Mouse (Mus musculus) CH12.LX (cell line): ENCODE data around the gene Olfr1255. TPM values are rescaled to one million over a fixed set of nuclear protein-coding genes. Genes with fewer than 3 reads are reported as not detected.

Experiments
- DNase-seq: peaks from one replicate; pipeline ENCODE4 v3.0.0-alpha.2; 2013; ENCODE audit errors: extremely low read depth
- H3K27ac ChIP-seq: 2 replicates; pipeline ENCODE4 v1.5.1; 2012; ENCODE audit warnings: low read depth, mild to moderate bottlenecking, control low read depth, moderate library complexity; ENCODE audit not compliant: insufficient read depth
- H3K27me3 ChIP-seq: replicated peaks from 2 replicates; pipeline ENCODE3; 2012; ENCODE audit warnings: inconsistent platforms
- H3K36me3 ChIP-seq, 2 experiments: replicated peaks in 1 of 2; 2 replicates each; pipeline versions ENCODE3 to v1.6.1; 2012; ENCODE audit warnings: inconsistent platforms in 1 of 2, low read length in 1 of 2, mild to moderate bottlenecking in 1 of 2, mixed read lengths in 1 of 2, moderate library complexity in 1 of 2; ENCODE audit not compliant: control insufficient read depth in 1 of 2, insufficient read depth in 1 of 2
- H3K4me1 ChIP-seq, 2 experiments: 2 replicates each; pipeline ENCODE4 v1.6.1; 2012; ENCODE audit warnings: inconsistent platforms in 1 of 2, moderate library complexity in 1 of 2; ENCODE audit not compliant: insufficient read depth in 2 of 2, control insufficient read depth in 1 of 2
- H3K4me2 ChIP-seq: 2 replicates; pipeline ENCODE4 v1.6.1; 2012; ENCODE audit warnings: low read depth, mild to moderate bottlenecking, control low read depth; ENCODE audit not compliant: poor library complexity, insufficient read depth, severe bottlenecking
- H3K4me3 ChIP-seq, 3 experiments: fragments of 150-350 bp in 1 of 3; sonication (generic) in 1 of 3; replicated peaks in 1 of 3; 2 replicates each; pipeline versions ENCODE3 to v1.5.1; 2011 to 2012; ENCODE audit warnings: low read depth in 2 of 3, low read length in 2 of 3, mild to moderate bottlenecking in 2 of 3, moderate library complexity in 2 of 3, control low read depth in 1 of 3, improper control_type of control experiment in 1 of 3, inconsistent platforms in 1 of 3, mixed read lengths in 1 of 3; ENCODE audit not compliant: poor library complexity in 1 of 3
- H3K79me2 ChIP-seq: replicated peaks from 2 replicates; pipeline ENCODE4 v1.6.1; 2012; ENCODE audit warnings: mild to moderate bottlenecking, moderate library complexity; ENCODE audit not compliant: control insufficient read depth, poor library complexity, insufficient read depth, severe bottlenecking; ENCODE audit errors: extremely low read depth
- H3K9ac ChIP-seq: 2 replicates; pipeline ENCODE4 v1.6.1; 2012; ENCODE audit warnings: low read depth, mild to moderate bottlenecking, control low read depth, moderate library complexity; ENCODE audit not compliant: insufficient read depth
- H3K9me3 ChIP-seq: replicated peaks from 2 replicates; pipeline ENCODE3; 2012; ENCODE audit warnings: low read length, inconsistent platforms, mixed read lengths
- BHLHE40 ChIP-seq: IDR thresholded peaks from 2 replicates; pipeline ENCODE4 v1.6.1; 2011; ENCODE audit warnings: mild to moderate bottlenecking, low read depth, low read length, improper control_type of control experiment
- CHD1 ChIP-seq: IDR thresholded peaks from 2 replicates; pipeline ENCODE4 v1.6.1; 2012; ENCODE audit warnings: low read depth, low read length, improper control_type of control experiment, inconsistent platforms
- CHD2 ChIP-seq: IDR thresholded peaks from 2 replicates; pipeline ENCODE4 v1.6.1; 2011; ENCODE audit warnings: low read length, improper control_type of control experiment
- CTCF ChIP-seq, 2 experiments: IDR thresholded peaks in 1 of 2; conservative IDR thresholded peaks in 1 of 2; 2 replicates each; pipeline ENCODE4 v1.5.1; 2011 to 2012; ENCODE audit warnings: low read depth in 2 of 2, low read length in 2 of 2, improper control_type of control experiment in 1 of 2, inconsistent platforms in 1 of 2, mild to moderate bottlenecking in 1 of 2, moderate library complexity in 1 of 2
- E2F4 ChIP-seq: IDR thresholded peaks from 2 replicates; pipeline ENCODE4 v1.6.1; 2011; ENCODE audit warnings: low read depth, low read length, improper control_type of control experiment; ENCODE audit not compliant: insufficient replicate concordance
- EP300 ChIP-seq: IDR thresholded peaks from 2 replicates; pipeline ENCODE4 v1.6.1; 2011; ENCODE audit warnings: low read length, improper control_type of control experiment
- GABPA ChIP-seq: IDR thresholded peaks from 2 replicates; pipeline ENCODE4 v1.6.1; 2012; ENCODE audit warnings: low read depth, low read length, improper control_type of control experiment, inconsistent platforms; ENCODE audit not compliant: insufficient replicate concordance
- MAX ChIP-seq: IDR thresholded peaks from 2 replicates; pipeline ENCODE4 v1.6.1; 2011; ENCODE audit warnings: low read length, improper control_type of control experiment
- MAZ ChIP-seq: IDR thresholded peaks from 2 replicates; pipeline ENCODE4 v1.6.1; 2012; ENCODE audit warnings: low read depth, mild to moderate bottlenecking, inconsistent platforms, low read length, improper control_type of control experiment, moderate library complexity
- MEF2A ChIP-seq: IDR thresholded peaks from 2 replicates; pipeline ENCODE4 v1.6.1; 2014; ENCODE audit warnings: low read depth, mild to moderate bottlenecking, inconsistent platforms, low read length, improper control_type of control experiment, borderline replicate concordance
- MXI1 ChIP-seq: IDR thresholded peaks from 2 replicates; pipeline ENCODE4 v1.6.1; 2011; ENCODE audit warnings: mild to moderate bottlenecking, low read depth, low read length, improper control_type of control experiment
- MYC ChIP-seq: IDR thresholded peaks from 2 replicates; pipeline ENCODE4 v1.6.1; 2011; ENCODE audit warnings: low read depth, mild to moderate bottlenecking, improper control_type of control experiment, low read length
- NELFE ChIP-seq: IDR thresholded peaks from 2 replicates; pipeline ENCODE4 v1.6.1; 2011; ENCODE audit warnings: low read depth, low read length, improper control_type of control experiment
- NRF1 ChIP-seq: IDR thresholded peaks from 2 replicates; pipeline ENCODE4 v1.6.1; 2014; ENCODE audit warnings: low read depth, mild to moderate bottlenecking, inconsistent platforms, low read length, improper control_type of control experiment, moderate library complexity
- PAX5 ChIP-seq: IDR thresholded peaks from 2 replicates; pipeline ENCODE4 v1.6.1; 2012; ENCODE audit warnings: low read length, inconsistent platforms, mixed read lengths
- POLR2A ChIP-seq: IDR thresholded peaks from 2 replicates; pipeline ENCODE4 v1.6.1; 2011; ENCODE audit warnings: low read depth, mild to moderate bottlenecking, improper control_type of control experiment, low read length
- POLR2AphosphoS2 ChIP-seq: IDR thresholded peaks from 2 replicates; pipeline ENCODE4 v1.6.1; 2011; ENCODE audit warnings: low read depth, low read length, improper control_type of control experiment
- RAD21 ChIP-seq: IDR thresholded peaks from 2 replicates; pipeline ENCODE4 v1.6.1; 2011; ENCODE audit warnings: low read depth, mild to moderate bottlenecking, low read length, improper control_type of control experiment, moderate library complexity
- SMC3 ChIP-seq: IDR thresholded peaks from 2 replicates; pipeline ENCODE4 v1.6.1; 2011; ENCODE audit warnings: low read depth, low read length, improper control_type of control experiment
- TBP ChIP-seq: conservative IDR thresholded peaks from 2 replicates; pipeline ENCODE4 v1.6.1; 2011; ENCODE audit warnings: low read depth, low read length, improper control_type of control experiment
- TCF12 ChIP-seq: IDR thresholded peaks from 2 replicates; pipeline ENCODE4 v1.6.1; 2014; ENCODE audit warnings: low read depth, mild to moderate bottlenecking, inconsistent platforms, low read length, improper control_type of control experiment
- UBTF ChIP-seq: IDR thresholded peaks from 2 replicates; pipeline ENCODE4 v1.6.1; 2012; ENCODE audit warnings: low read depth, mild to moderate bottlenecking, inconsistent platforms, low read length, improper control_type of control experiment, moderate library complexity
- USF1 ChIP-seq: IDR thresholded peaks from 2 replicates; pipeline ENCODE4 v1.6.1; 2014; ENCODE audit warnings: low read depth, mild to moderate bottlenecking, inconsistent platforms, low read length, improper control_type of control experiment
- ZMIZ1 ChIP-seq: IDR thresholded peaks from 2 replicates; pipeline ENCODE4 v1.6.1; 2012; ENCODE audit warnings: low read depth, mild to moderate bottlenecking, inconsistent platforms, low read length, improper control_type of control experiment
- ZNF384 ChIP-seq: IDR thresholded peaks from 2 replicates; pipeline ENCODE4 v1.6.1; 2012; ENCODE audit warnings: low read depth, low read length, improper control_type of control experiment, inconsistent platforms
- dilution Hi-C: fragments of 300-500 bp; cut with MboI; formaldehyde crosslinking; loops from 2 replicates; pipeline ENCODE4 v1.14.3; 2020; ENCODE audit warnings: low sequenced_read_pairs; ENCODE audit not compliant: extremely low pct_unique_long_range_greater_than_20kb, extremely low pct_ligation_motif_present
- in situ Hi-C: fragments of 300-500 bp; cut with MboI; formaldehyde crosslinking; loops from 3 replicates; pipeline ENCODE4 v1.14.3; 2019; ENCODE audit warnings: low sequenced_read_pairs, low pct_ligation_motif_present, low pct_unique_long_range_greater_than_20kb, mixed read lengths
- polyA plus RNA-seq: library from polyadenylated mRNA; unstranded; fragments of >175 nt; gene quantifications from 2 replicates; pipeline ENCODE4 v1.2.1, GENCODE M21; 2012; ENCODE audit warnings: low read depth; ENCODE audit not compliant: insufficient read length
- total RNA-seq, 2 experiments: library from RNA; depleted of rRNA; stranded (reverse); fragments of 300-350 nt in 1 of 2; fragments of >200 nt in 1 of 2; gene quantifications; 2 replicates each; pipeline ENCODE4 v1.2.3; 2012 to 2014

Olfr1255 gene
- total and polyA plus RNA-seq, 3 experiments = not detected

DNA sequence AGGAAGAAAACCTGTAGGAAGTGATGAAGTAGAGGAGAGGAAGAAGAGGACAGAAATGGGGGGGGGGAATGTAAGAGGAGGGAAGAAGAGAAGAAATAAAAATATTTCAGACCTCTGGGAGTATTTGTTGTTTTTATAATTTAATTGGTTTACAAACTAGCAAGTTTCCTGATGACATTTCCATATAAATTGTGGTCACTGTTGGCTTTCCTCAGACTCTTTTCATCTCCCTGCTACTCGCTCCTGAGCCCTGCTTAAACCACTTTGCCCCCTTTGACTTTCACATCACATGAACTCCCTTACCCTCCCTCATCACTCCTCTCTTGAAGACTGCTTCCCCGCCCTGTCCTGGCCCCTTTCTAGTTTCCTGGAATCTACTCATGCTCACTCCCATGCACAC is 29.6 kb downstream of the Olfr1255 start, which contains the start of gene Olfr1256:
Gene Olfr1256, minus strand, starts transcription at position 101 of the 400 bp plus-strand sequence.
- Histone ChIP-seq H3K9me3 (peaks cover 14% of the 10 kb centered on the region), H3K79me2 (no peaks in the 10 kb centered on the region), H3K27me3 (no peaks in the 10 kb centered on the region), H3K4me3 (no peak within 1 kb of the TSS), H3K27ac (no peak within 1 kb of the TSS), H3K36me3 (no peaks in the 10 kb centered on the region), H3K4me2 (no peak within 1 kb of the TSS), H3K9ac (no peak within 1 kb of the TSS), H3K4me1 (no peaks in the 10 kb centered on the region)
- in situ Hi-C loops (no loop called here), dilution Hi-C loops (no loop called here)
- DNase-seq = no peak
- TF ChIP-seq POLR2A (no peak), ZMIZ1 (no peak), ZNF384 (no peak), CHD2 (no peak), RAD21 (no peak), EP300 (no peak), POLR2AphosphoS2 (no peak), CHD1 (no peak), PAX5 (no peak), MAZ (no peak), NELFE (no peak), MYC (no peak), USF1 (no peak)

DNA sequence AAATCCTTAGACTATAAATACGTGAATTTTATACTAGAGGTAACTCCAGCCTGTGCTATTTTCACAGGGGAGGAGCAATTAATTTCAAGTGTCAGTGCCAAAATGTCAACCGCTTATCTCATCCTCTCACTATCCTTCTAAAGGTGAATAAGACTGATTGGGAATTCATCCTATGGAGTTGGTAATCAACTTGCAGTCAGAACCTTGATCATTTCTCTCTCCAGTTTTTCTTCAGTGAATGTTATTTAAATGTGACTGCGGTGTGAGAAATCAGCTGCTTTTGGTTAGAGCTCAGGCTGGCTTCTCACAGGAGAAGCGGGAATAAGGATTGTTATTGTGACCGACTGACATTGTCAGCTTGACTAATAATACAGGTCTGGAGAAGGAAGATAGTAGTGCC is 36.3 kb downstream of the Olfr1255 start, which contains the start of gene Olfr48:
Gene Olfr48, minus strand, starts transcription at position 101 of the 400 bp plus-strand sequence.
- no peaks in the 10 kb centered on the region for H3K4me1 ChIP-seq
- dilution Hi-C loops = no loop called here
- H3K4me2 ChIP-seq = no peak within 1 kb of the TSS
- H3K27me3 ChIP-seq = no peaks in the 10 kb centered on the region
- no peaks in the 10 kb centered on the region for H3K79me2 ChIP-seq
- H3K9ac ChIP-seq = no peak within 1 kb of the TSS
- in situ Hi-C loops = no loop called here
- no peak for DNase-seq
- TF ChIP-seq BHLHE40 (no peak), GABPA (no peak), RAD21 (no peak), ZMIZ1 (no peak), MEF2A (no peak), PAX5 (no peak), NRF1 (no peak), ZNF384 (no peak), MXI1 (no peak), POLR2AphosphoS2 (no peak), E2F4 (no peak), SMC3 (no peak), MAX (no peak), UBTF (no peak), TBP (no peak), CTCF (conservative IDR thresholded peaks at IDR 0.05 in 1 of 2, IDR thresholded peaks at IDR 0.05 in 1 of 2; ENCODE audit: low read depth in 2 of 2, low read length in 2 of 2) (no peak), TCF12 (no peak)
- H3K36me3 ChIP-seq = no peaks in the 10 kb centered on the region
- H3K4me3 ChIP-seq = no peak within 1 kb of the TSS
- no peak within 1 kb of the TSS for H3K27ac ChIP-seq
- peaks cover 22% of the 10 kb centered on the region for H3K9me3 ChIP-seq
